Mouse (Mus musculus): ENCODE data around the gene Tet3. TPM values are rescaled to one million over a fixed set of nuclear protein-coding genes. Genes with fewer than 3 reads are reported as not detected.

Gene Tet3
- polyA plus RNA-seq, 1 experiment from 2014 or later = 27.7 TPM

DNA sequence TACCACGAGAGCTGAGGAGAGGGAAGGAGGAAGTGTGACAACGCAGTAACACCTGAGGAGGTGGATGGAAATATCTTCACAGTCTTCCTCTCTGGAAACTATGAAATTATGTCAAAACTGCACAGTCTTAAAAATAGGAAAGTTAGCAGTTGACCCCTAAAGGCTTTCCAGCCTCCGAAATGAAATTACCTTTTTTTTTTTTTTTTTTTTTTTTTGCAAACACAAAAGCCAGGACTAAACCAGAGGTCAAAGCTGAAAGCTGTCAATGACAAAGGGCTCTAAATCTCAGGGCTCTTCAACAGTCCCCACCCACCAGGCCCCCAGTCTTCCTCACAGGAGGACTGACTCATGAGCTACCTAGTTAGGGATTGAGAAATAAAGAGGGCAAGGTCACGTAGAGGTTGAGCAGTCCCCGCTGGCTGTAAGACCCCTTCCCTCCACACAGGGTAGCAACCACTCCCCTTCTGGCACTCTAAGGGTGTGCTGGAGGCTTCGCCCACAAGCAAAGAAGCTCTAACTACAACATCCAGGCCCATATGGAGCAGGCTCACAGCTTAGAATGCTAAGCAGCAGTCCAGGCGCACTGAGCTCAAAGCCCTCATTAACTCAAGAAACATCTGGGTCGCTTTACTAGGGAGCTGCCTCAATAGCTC is 35.4 kb downstream of the Tet3 start:
- Histone ChIP-seq H3K4me3 (no peak overlapping the region), H3K4me2 (no peak overlapping the region), H3K9ac (peak overlapping the region; percentile 9), H3K27ac (replicated peaks) (peak overlapping the region; percentile 44), H3K27me3 (replicated peaks) (no peaks in the 10 kb centered on the region), H3K9me3 (no peaks in the 10 kb centered on the region), H3K36me3 (peaks cover 31% of the 10 kb centered on the region), H3K4me1 (peaks cover 76% of the 10 kb centered on the region)
- ATAC-seq (ENCODE audit: extremely low read depth, insufficient number of reproducible peaks, low FRiP score, low TSS enrichment) = no peak
- WGBS = 62% methylated on average over 8 of the region's 8 CpGs

DNA sequence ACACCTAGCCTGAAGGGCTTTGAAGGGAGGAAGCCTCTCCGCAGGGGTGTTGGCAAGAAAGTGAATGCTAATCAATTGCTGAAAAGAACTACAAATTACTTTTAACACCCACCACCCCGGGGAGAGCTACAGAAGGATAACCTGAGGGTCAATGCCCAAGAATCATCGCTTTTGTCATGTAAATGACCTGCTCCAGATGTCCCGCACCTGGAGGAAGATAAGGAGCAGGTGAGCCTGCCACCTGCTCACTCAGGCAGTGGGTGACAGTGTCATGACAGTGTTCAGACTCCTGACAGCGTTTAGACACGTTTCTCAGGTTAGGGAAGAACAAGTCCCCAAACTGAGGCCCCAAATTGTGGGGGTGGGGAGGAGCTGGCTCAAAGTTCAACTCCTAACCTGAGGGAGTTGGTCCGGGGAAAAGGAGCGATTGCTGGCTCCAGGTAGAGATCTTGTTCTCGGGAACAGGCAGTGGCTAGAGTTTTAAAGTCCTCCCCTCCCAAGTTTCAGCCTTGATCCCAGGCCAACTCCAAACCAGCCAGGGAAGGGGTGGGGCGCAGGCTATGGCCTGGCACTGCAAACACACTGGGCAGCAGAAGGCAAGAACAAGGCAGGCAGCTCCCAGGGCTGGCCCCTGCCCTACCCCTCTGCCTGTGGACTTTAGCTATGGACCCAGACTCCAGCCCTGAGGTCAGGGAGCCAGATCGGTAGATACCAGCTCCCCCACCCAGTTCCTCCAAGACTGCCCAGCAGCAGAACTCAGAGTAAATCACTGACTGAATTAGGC is 36.8 kb downstream of the Tet3 start:
- H3K4me3 ChIP-seq = no peak overlapping the region
- no peaks in the 10 kb centered on the region for H3K9me3 ChIP-seq
- WGBS = 34% methylated on average over 11 of the region's 11 CpGs
- H3K4me2 ChIP-seq = no peak overlapping the region
- ATAC-seq (ENCODE audit: extremely low read depth, insufficient number of reproducible peaks, low FRiP score, low TSS enrichment) = no peak
- no peak overlapping the region for H3K27ac ChIP-seq (replicated peaks)
- H3K4me1 ChIP-seq = peaks cover 75% of the 10 kb centered on the region
- H3K36me3 ChIP-seq = peaks cover 26% of the 10 kb centered on the region
- peak overlapping the region; percentile 42; the same call in 1 of the 2 replicates for H3K9ac ChIP-seq
- H3K27me3 ChIP-seq (replicated peaks) = no peaks in the 10 kb centered on the region

DNA sequence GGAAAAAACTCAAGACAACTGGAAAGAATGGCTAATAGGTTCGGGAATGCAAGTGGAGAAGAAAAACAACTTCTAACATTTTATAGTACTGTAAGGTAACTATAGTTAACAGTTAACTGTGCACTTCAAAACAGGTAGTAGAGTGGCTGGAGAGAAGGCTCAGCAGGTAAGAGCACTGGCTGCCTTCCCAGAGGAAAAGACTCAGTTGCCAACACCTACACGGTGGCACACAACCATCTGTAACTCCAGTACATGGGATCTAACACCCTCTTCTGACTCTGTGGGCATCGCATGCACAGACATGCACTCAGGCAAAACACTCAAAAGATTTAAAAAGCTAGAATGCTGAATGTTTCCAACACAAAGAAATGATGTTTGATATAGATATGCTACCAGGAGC is 39.4 kb downstream of the Tet3 start:
- H3K9ac ChIP-seq = no peak overlapping the region
- peaks cover 11% of the 10 kb centered on the region for H3K36me3 ChIP-seq
- no peak overlapping the region for H3K4me3 ChIP-seq
- no peak overlapping the region for H3K27ac ChIP-seq (replicated peaks)
- 93% methylated on average over 3 of the region's 3 CpGs for WGBS
- no peaks in the 10 kb centered on the region for H3K27me3 ChIP-seq (replicated peaks)
- no peaks in the 10 kb centered on the region for H3K9me3 ChIP-seq
- H3K4me2 ChIP-seq = no peak overlapping the region
- peaks cover 82% of the 10 kb centered on the region for H3K4me1 ChIP-seq
- no peak for ATAC-seq (ENCODE audit: extremely low read depth, insufficient number of reproducible peaks, low FRiP score, low TSS enrichment)

- WGBS = 75% methylated on average over 3 of the region's 3 CpGs
- H3K9me3 ChIP-seq = no peaks in the 10 kb centered on the region
- no peak overlapping the region for H3K4me2 ChIP-seq
- ATAC-seq (ENCODE audit: extremely low read depth, insufficient number of reproducible peaks, low FRiP score, low TSS enrichment) = no peak
- peaks cover 5% of the 10 kb centered on the region for H3K36me3 ChIP-seq
- H3K9ac ChIP-seq = no peak overlapping the region
- peak overlapping the region; percentile 0; the same call in 1 of the 2 replicates for H3K27ac ChIP-seq (replicated peaks)
- peaks cover 82% of the 10 kb centered on the region for H3K4me1 ChIP-seq
- H3K4me3 ChIP-seq = no peak overlapping the region
- no peaks in the 10 kb centered on the region for H3K27me3 ChIP-seq (replicated peaks)
These were observed 41.4 kb downstream of the Tet3 start for GRCm38 (mm10) chr6:83417531-83417930.

DNA sequence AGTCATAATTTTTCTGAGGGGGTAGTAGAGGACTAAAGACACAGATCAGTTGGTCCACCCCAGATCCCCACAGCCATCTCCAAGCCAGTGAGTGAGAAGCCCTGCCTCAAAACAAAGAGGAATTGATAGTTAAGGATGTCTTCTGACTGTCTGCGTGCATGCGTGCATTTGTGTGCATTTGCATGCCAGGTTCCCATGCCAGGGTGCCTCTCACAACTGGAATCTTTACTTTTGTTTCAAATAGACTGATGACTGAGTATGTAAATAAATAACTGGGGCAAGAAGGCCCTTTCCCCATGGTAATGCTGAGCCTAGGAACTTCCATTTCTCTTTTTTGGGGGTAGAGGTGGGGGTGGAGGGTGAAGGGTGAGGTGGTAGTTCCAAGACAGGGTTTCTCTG is 41.8 kb downstream of the Tet3 start:
- Histone ChIP-seq H3K36me3 (peaks cover 5% of the 10 kb centered on the region), H3K9ac (no peak overlapping the region), H3K9me3 (no peaks in the 10 kb centered on the region), H3K4me1 (peaks cover 82% of the 10 kb centered on the region), H3K27ac (replicated peaks) (no peak overlapping the region; the same call in 1 of the 2 replicates), H3K4me2 (no peak overlapping the region), H3K4me3 (no peak overlapping the region), H3K27me3 (replicated peaks) (no peaks in the 10 kb centered on the region)
- WGBS = 91% methylated on average over 2 of the region's 2 CpGs
- no peak for ATAC-seq (ENCODE audit: extremely low read depth, insufficient number of reproducible peaks, low FRiP score, low TSS enrichment)

- Histone ChIP-seq H3K4me2 (no peak overlapping the region), H3K36me3 (peaks cover 5% of the 10 kb centered on the region; the same call in 1 of the 2 replicates), H3K9ac (no peak overlapping the region), H3K27ac (replicated peaks) (no peak overlapping the region), H3K4me1 (peaks cover 82% of the 10 kb centered on the region), H3K4me3 (no peak overlapping the region), H3K27me3 (replicated peaks) (no peaks in the 10 kb centered on the region), H3K9me3 (no peaks in the 10 kb centered on the region)
- WGBS = 71% methylated on average over 3 of the region's 3 CpGs
- no peak for ATAC-seq (ENCODE audit: extremely low read depth, insufficient number of reproducible peaks, low FRiP score, low TSS enrichment)
These were observed 42.4 kb downstream of the Tet3 start for GRCm38 (mm10) chr6:83416261-83417103.

GRCm38 (mm10) chr6:83415356-83415940 is 43.4 kb downstream of the Tet3 start:
- no peak overlapping the region for H3K27ac ChIP-seq (replicated peaks)
- H3K9ac ChIP-seq = no peak overlapping the region
- H3K4me3 ChIP-seq = no peak overlapping the region
- no peaks in the 10 kb centered on the region for H3K9me3 ChIP-seq
- WGBS = 84% methylated on average over 12 of the region's 12 CpGs
- peaks cover 84% of the 10 kb centered on the region for H3K4me1 ChIP-seq
- H3K36me3 ChIP-seq = peaks cover 5% of the 10 kb centered on the region; the same call in 1 of the 2 replicates
- no peak overlapping the region for H3K4me2 ChIP-seq
- no peaks in the 10 kb centered on the region for H3K27me3 ChIP-seq (replicated peaks)
- ATAC-seq (ENCODE audit: extremely low read depth, insufficient number of reproducible peaks, low FRiP score, low TSS enrichment) = no peak

DNA sequence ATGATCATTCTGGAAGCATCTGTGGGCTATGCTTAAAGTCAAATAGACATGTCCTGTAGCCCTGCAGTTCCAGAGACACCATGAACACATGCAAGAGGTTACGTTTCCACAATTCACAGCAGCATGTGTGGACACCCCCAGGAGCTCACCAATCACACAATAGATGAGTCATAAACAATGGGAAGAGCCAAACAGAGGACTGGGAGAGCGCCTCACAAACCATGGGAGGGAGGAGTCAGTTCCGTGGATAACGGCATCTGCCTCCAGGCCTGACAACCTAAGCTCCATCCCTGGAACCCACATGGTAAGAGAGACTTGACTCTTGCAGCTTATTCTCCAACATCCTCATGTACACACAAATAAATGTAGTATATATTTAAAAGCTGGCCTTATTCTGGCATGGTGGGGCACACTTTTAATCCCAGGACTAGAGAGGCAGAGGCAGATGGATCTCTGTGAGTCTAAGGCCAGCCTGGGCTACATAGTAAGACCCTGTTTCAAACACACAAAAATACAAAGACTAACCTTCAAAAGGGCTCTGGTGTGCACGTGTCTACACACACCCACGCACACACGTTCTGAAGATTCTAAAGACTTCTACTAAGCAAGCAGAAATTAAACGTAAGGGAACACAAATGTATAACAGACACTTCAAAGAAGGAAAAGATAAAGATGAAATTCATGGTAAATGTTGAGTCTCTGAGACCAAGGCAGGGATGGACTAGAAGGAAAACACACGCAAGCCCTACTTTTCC is 44.1 kb downstream of the Tet3 start:
- WGBS = 86% methylated on average over 9 of the region's 9 CpGs
- Histone ChIP-seq H3K4me1 (peaks cover 90% of the 10 kb centered on the region), H3K36me3 (peaks cover 3% of the 10 kb centered on the region; the same call in 1 of the 2 replicates), H3K27ac (replicated peaks) (no peak overlapping the region), H3K4me2 (no peak overlapping the region), H3K9me3 (no peaks in the 10 kb centered on the region), H3K9ac (no peak overlapping the region), H3K4me3 (no peak overlapping the region), H3K27me3 (replicated peaks) (no peaks in the 10 kb centered on the region)
- no peak for ATAC-seq (ENCODE audit: extremely low read depth, insufficient number of reproducible peaks, low FRiP score, low TSS enrichment)

- H3K36me3 ChIP-seq = peaks cover 3% of the 10 kb centered on the region; the same call in 1 of the 2 replicates
- no peak overlapping the region for H3K27ac ChIP-seq (replicated peaks)
- H3K4me3 ChIP-seq = no peak overlapping the region
- no peak overlapping the region for H3K4me2 ChIP-seq
- H3K4me1 ChIP-seq = peaks cover 92% of the 10 kb centered on the region
- H3K9ac ChIP-seq = no peak overlapping the region
- 71% methylated on average over 1 of the region's 1 CpGs for WGBS
- no peaks in the 10 kb centered on the region for H3K9me3 ChIP-seq
- no peak for ATAC-seq (ENCODE audit: extremely low read depth, insufficient number of reproducible peaks, low FRiP score, low TSS enrichment)
- no peaks in the 10 kb centered on the region for H3K27me3 ChIP-seq (replicated peaks)
These were observed 45.2 kb downstream of the Tet3 start for GRCm38 (mm10) chr6:83413686-83414085.

DNA sequence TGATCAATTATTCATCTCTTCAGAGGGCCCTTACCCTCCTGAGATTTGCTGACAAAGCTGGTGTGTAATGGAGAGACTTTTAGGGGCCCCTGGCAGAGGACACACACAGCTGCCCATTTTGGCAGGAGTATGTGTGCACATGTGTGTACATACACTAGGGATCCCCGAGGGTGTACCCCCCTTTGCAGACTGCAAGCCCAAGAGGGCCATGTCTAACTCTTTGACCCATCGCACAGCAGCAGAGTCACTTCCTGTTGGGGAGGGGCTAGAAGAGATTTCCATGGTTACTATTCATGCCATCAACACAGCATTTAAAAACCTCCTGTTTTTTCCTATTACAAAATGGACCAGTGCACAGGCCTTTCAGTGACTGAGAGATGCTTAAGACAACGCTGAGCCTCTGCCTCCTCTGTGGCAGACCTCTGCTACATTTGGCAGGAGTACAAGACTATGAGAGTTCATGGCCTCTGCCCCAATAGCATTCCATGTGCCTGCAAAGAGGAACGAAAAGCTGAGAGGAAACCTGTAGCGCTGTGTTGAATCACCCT is 46.0 kb downstream of the Tet3 start:
- Histone ChIP-seq H3K9me3 (no peaks in the 10 kb centered on the region), H3K4me1 (peaks cover 92% of the 10 kb centered on the region), H3K36me3 (peaks cover 10% of the 10 kb centered on the region; the same call in 1 of the 2 replicates), H3K4me3 (no peak overlapping the region), H3K4me2 (no peak overlapping the region), H3K27ac (replicated peaks) (no peak overlapping the region), H3K27me3 (replicated peaks) (no peaks in the 10 kb centered on the region), H3K9ac (no peak overlapping the region; the same call in 1 of the 2 replicates)
- no peak for ATAC-seq (ENCODE audit: extremely low read depth, insufficient number of reproducible peaks, low FRiP score, low TSS enrichment)
- WGBS = 39% methylated on average over 5 of the region's 5 CpGs

Data from heart, embryonic 13.5 days (tissue).